Mouse (Mus musculus) testis, adult 2 months (tissue): Measurements from ENCODE around the gene E330009J07Rik. TPM values are rescaled to one million over a fixed set of nuclear protein-coding genes. Genes with fewer than 3 reads are reported as not detected.

ENCODE experiments used
- H3K27ac ChIP-seq: fragments of 200-500 bp; 2 replicates; pipeline ENCODE4 v1.5.1; 2012; ENCODE audit warnings: low read depth, low read length; ENCODE audit not compliant: control insufficient read depth, insufficient read depth
- H3K27me3 ChIP-seq: fragments of 200-500 bp; 2 replicates; pipeline ENCODE4 v1.6.1; 2012; ENCODE audit warnings: mild to moderate bottlenecking, low read length, moderate library complexity; ENCODE audit not compliant: control insufficient read depth, insufficient read depth
- H3K36me3 ChIP-seq: fragments of 200-500 bp; 2 replicates; pipeline ENCODE4 v1.6.1; 2012; ENCODE audit warnings: mild to moderate bottlenecking, low read length; ENCODE audit not compliant: control insufficient read depth, insufficient read depth
- H3K4me1 ChIP-seq: fragments of 200-500 bp; 2 replicates; pipeline ENCODE4 v1.6.1; 2012; ENCODE audit warnings: low read length; ENCODE audit not compliant: control insufficient read depth, insufficient read depth
- H3K4me3 ChIP-seq: fragments of 200-500 bp; 2 replicates; pipeline ENCODE4 v1.5.1; 2012; ENCODE audit warnings: low read depth, mild to moderate bottlenecking, low read length, moderate library complexity, mixed read lengths; ENCODE audit not compliant: control insufficient read depth
- CTCF ChIP-seq: fragments of 200-500 bp; IDR thresholded peaks from 2 replicates; pipeline ENCODE4 v1.5.1; 2012; ENCODE audit warnings: low read depth, mild to moderate bottlenecking, inconsistent platforms, low read length, moderate library complexity; ENCODE audit not compliant: control insufficient read depth, insufficient read depth, insufficient replicate concordance
- POLR2A ChIP-seq: fragments of 200-500 bp; IDR thresholded peaks from 2 replicates; pipeline ENCODE4 v1.6.1; 2012; ENCODE audit warnings: low read depth, mild to moderate bottlenecking, inconsistent platforms, low read length, moderate library complexity; ENCODE audit not compliant: control insufficient read depth
- polyA plus RNA-seq: library from polyadenylated mRNA; depleted of rRNA; stranded (reverse); fragments of >200 nt; gene quantifications from 2 replicates; pipeline ENCODE4 v1.2.3, GENCODE M21; 2012; rRNA removed

E330009J07Rik gene
- polyA plus RNA-seq, result 1.4 and 3.2 TPM in 2 replicates

DNA sequence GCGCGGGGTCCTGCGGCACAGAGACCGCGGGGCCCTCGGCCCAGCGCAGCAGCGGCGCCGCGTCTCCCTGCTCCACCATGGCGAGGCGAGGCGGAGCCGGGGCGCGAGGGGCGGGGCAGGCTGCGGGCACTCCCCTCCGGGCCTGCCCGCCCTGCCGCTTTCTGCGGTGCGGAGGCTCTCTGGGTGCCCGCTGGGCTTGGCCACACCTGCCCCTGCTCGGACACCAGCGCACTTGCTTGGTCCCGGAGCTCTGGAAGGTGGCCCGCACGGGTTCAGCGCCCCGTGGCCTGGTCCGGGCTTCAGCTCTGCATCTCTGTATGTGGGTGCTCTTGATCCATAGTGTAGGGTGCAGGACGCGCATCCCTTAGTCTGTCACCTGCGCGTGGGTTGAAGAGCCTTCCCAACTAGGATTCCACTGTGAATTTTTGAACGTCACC, at the start of gene E330009J07Rik:
Gene E330009J07Rik (minus strand): TSS at position 89 of the 437 bp plus-strand sequence.
- Histone ChIP-seq H3K36me3 (no peaks in the 10 kb centered on the region), H3K4me3 (peak within 1 kb of the TSS; percentile 84), H3K4me1 (peaks cover 11% of the 10 kb centered on the region; the same call in 1 of the 2 replicates), H3K27me3 (no peaks in the 10 kb centered on the region; the same call in 1 of the 2 replicates), H3K27ac (no peak within 1 kb of the TSS)
- TF ChIP-seq POLR2A (0 out of 2 replicates have a peak, but pooled peaks have one; percentile 13), CTCF (no peak)

DNA sequence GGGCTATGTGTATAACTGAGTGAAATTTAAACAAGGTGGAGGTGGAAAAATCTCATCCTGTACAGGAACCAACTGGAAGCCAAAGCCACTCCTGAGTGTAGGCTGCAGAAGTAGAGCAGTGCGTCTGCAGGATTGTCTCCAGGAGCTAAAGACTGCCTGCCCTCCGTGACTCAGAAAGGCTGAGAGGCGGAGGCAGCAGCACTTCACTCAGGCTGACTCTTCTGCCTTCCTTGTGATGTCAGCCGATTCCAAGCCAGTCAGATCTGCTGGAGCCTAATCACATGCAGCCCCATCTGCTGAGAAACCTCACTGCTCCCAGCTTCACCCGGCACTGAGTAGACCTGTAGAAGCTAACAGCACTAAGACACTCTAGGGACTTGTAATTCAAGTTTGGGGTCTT, 46.4 kb upstream of the E330009J07Rik start:
- no peak overlapping the region for H3K27ac ChIP-seq
- TF ChIP-seq POLR2A (no peak), CTCF (no peak)
- no peaks in the 10 kb centered on the region for H3K4me1 ChIP-seq
- H3K27me3 ChIP-seq, result no peaks in the 10 kb centered on the region
- no peak overlapping the region for H3K4me3 ChIP-seq
- no peaks in the 10 kb centered on the region for H3K36me3 ChIP-seq

DNA sequence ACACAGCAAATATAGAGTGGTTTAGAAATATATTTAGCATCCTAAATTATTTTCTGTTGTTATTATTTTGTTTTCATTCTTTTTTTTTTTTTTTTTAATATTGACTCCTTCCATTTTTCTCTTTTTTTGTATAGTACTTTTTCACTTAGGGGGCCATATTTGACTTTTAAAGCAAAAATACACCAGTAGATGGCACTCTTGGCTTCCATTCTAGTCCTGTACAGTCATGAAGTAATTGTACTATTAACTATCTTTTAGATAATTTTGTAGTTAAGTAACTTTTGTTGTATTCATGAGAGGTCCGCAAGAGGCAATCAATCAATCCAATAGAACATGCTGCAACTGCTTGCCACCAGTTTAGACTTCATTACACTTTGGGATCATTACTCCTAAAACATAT, 43.8 kb upstream of the E330009J07Rik start:
- Histone ChIP-seq H3K36me3 (no peaks in the 10 kb centered on the region; the same call in 1 of the 2 replicates), H3K4me1 (no peaks in the 10 kb centered on the region), H3K27ac (no peak overlapping the region), H3K27me3 (no peaks in the 10 kb centered on the region), H3K4me3 (no peak overlapping the region)
- no peak for TF ChIP-seq POLR2A
- TF ChIP-seq CTCF, result no peak

DNA sequence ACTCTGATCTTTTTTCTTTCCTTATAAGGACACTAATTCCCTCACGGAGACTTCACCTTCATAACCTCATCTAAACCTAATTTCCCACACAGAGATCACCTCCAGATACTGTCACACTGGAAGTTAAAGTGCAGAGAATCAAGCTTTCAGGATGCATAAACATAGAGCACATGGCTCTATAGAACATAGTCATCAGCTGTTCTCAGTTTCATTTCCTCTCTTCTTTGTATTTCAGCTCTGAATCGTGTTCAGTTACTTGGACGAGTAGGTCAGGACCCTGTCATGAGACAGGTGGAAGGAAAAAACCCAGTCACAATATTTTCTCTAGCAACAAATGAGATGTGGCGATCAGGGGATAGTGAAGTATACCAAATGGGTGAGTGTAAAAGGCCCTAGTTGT, 40.2 kb upstream of the E330009J07Rik start:
- no peak for TF ChIP-seq POLR2A
- TF ChIP-seq CTCF, result no peak
- no peaks in the 10 kb centered on the region; the same call in 1 of the 2 replicates for H3K36me3 ChIP-seq
- no peaks in the 10 kb centered on the region for H3K27me3 ChIP-seq
- H3K27ac ChIP-seq, result no peak overlapping the region
- H3K4me3 ChIP-seq, result no peak overlapping the region
- no peaks in the 10 kb centered on the region for H3K4me1 ChIP-seq

DNA sequence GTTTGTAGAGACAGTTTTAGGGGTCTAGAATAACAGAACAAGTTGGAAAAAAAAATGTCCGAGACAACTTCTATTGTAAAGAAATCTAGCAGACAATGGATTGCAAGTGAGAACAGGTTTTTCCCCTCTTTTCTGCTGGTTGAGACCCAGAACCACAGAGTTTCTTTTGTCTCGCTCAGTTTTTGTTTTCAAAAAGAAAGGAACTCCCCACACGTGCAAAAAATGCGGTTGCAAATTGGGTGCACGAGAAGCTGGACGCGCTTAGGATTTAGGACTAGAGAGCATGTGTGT, 35.7 kb upstream of the E330009J07Rik start:
- peak overlapping the region; percentile 86; the same call in 1 of the 2 replicates for H3K27ac ChIP-seq

DNA sequence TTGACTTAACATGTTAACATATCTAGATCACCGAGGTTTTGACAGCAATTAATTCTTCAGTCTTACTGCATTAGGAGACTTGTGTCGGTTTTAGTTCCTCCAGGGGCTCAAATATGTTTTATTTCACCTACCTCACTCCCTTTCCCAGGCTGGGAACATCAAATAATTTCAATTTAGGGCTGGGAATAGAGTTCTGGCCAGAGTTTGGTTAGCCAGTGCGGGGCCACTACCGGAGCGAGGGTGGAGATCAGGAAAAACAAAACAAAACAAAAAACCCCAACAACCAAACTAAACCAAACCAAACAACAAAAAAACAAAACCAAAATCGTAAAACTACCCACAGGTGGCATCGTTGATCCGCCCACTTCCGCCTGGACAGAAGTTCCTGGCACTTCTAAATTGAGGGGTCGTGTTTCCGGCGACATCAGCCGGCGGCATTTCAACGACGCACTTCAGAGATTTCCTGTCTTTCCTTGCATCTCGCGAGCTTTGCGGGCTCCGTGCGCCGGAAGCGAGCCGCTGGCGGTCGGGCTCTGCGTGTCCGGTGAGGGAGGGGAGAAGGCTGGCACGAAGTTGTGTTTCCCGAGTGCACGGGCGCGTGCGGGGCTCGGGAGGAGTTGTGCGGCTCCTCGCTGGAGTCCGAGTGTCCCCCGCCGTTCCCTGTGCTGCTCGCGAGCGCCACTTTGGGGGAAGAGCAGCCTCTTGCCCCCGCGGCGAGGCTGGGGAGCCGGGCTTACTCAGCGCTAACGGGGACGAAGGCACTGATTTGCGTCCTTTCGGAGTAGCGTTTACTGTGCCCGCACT, 35.2 kb upstream of the E330009J07Rik start, which contains the start of gene Ssbp1:
Gene Ssbp1 (plus strand): TSS at position 437 of the 804 bp plus-strand sequence.
- H3K4me1 ChIP-seq, result no peaks in the 10 kb centered on the region
- no peaks in the 10 kb centered on the region for H3K36me3 ChIP-seq
- peak within 1 kb of the TSS; percentile 89 for H3K4me3 ChIP-seq
- TF ChIP-seq CTCF, result no peak
- TF ChIP-seq POLR2A, result peak; percentile 96
- peak within 1 kb of the TSS; percentile 86 for H3K27ac ChIP-seq
- no peaks in the 10 kb centered on the region for H3K27me3 ChIP-seq

More for the DNA sequence above, 35.7 kb upstream of the E330009J07Rik start:
- Histone ChIP-seq H3K4me3 (peak overlapping the region; percentile 89), H3K4me1 (no peaks in the 10 kb centered on the region), H3K36me3 (no peaks in the 10 kb centered on the region), H3K27me3 (no peaks in the 10 kb centered on the region)
- TF ChIP-seq POLR2A, result no peak
- no peak for TF ChIP-seq CTCF

DNA sequence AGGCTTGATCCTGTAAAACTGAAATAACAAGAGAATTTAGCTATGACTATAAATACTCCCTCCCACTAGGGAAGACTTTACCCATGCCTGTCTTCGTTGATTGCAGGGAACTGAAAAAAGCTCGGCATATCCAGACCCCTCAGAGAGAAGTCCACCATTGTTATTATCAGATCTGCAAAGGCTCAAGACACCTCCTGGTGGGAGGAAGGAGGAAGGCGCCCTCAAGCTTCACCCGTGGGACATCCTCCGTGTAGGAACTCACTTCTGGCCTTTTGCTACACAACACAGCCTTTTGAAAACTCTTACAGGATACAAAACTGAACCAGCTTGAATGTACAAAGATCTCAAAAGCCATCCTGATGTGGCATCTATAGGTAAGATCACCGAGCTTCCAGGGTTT, 29.8 kb upstream of the E330009J07Rik start:
- no peak for TF ChIP-seq POLR2A
- no peak overlapping the region for H3K4me3 ChIP-seq
- no peaks in the 10 kb centered on the region for H3K36me3 ChIP-seq
- H3K4me1 ChIP-seq, result no peaks in the 10 kb centered on the region
- H3K27me3 ChIP-seq, result no peaks in the 10 kb centered on the region
- no peak overlapping the region for H3K27ac ChIP-seq
